Mouse (Mus musculus) neural tube, embryonic 10.5 days (tissue): ENCODE measurements at regions not wholly inside any gene's neighbourhood (a gene's known extent, or its start where the extent isn't known, plus 50 kb on each side); places are given as distances from the start of the nearest gene placed in this dataset.

Experiments used
- DNase-seq: peaks from one replicate; pipeline ENCODE4 v3.0.0-alpha.2; 2017; ENCODE audit warnings: low spot score; ENCODE audit errors: extremely low spot score

GRCm38 (mm10) chr2:92544364-92545151, 54.9 kb upstream of the Chst1 start:
- peak; percentile 28 for DNase-seq

GRCm38 (mm10) chr2:92540841-92541240, 58.7 kb upstream of the Chst1 start:
- no peak for DNase-seq

DNA sequence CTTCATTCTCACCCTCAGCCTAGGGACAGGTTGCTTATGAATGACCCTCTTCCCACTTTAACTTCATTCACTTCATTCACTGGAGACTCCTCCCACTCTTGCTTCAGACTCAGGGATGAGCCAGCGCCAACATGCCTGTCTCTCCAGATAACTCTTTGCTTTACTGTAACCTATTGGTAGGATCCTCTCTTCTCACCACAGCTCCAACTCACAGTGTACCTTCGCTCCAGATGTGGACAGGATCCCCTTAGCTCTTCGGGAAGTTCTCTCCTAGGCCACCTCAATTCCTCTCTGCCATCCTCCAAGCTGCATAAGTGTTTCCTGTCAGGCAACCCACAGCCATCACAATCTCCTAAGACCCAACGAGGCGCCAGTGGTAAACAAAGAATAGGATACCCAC, 67.5 kb upstream of the Chst1 start:
- DNase-seq = peak; percentile 10

DNA sequence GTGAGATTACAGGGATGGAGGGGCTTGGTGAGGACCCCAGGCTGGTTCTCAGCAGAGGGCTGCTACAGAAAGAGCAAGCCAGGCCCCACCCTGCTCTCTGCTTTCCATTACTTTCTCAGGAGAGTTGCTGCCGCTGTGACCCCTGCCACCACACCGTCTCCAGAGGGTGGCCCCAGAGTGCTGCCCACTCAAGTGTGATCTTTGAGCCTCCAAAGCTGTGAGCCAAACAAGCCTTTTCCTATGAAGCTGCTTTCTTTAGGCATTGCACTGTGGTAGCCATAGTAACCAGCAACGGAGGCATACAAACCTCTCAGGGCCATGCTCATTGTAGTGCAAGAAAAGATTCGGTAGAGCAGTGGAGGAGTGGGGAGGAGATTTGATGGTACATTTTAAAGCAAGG, 68.8 kb upstream of the Chst1 start:
- peak; percentile 23 for DNase-seq

DNA sequence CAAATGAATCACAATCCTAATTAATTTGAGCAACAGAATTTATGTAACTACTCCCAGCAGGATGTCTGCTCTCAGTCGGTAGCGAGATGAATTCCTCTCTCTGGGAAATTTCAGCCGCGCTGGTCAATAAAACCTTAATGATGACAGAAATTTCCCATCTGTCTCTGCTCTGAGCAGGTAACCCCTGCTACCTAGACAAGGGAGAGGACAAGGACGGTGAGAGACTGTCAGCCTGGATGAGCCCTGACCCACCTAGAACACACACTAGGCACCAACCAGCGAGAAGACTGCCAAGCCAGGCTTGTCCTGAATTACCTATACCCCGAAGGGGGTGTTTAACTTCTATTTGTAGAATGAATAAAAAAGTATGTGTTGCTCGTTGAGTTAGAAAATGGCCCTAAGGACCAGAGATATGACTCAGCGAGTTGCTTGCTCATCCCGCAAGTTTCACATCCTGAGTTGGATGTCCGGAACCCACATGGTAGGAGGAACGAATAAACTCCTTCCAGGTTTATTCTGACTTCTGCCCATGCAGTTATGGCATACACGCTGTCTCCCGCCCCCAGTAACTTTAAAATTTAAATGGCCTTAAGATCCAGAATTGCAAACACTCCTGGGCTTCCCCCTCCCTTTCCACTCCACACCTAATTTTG, 69.5 kb upstream of the Slc35c1 start:
- DNase-seq = no peak

DNA sequence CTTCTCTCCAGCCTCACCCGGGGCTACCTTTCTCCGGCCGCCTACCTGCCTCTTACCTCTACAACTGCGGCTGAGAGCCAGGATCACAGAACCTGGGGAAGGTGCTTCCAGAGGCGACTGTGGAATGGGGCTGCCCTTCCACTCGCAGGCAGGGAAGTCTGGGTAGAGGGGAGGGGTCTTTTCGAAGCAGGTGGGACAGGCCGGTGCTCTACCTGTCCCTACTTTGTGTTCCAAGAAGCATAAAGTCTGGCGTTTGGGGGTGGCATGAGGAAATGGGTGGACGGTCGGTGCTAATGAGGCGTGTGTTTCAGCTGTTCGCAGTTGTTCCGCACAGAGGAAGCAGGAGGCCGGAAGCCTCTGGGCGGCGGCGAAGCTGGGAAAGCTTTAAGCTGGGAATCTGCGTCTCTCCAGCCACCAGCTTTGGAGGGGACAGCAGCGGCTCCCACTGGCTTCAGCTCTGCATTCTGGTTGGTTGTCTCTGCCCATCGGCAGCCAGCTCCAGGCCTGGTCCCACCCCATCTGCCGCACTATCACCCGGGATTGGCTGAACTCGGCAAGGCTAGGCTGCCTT, 68.8 kb upstream of the Slc35c1 start:
- DNase-seq = peak; percentile 73

DNA sequence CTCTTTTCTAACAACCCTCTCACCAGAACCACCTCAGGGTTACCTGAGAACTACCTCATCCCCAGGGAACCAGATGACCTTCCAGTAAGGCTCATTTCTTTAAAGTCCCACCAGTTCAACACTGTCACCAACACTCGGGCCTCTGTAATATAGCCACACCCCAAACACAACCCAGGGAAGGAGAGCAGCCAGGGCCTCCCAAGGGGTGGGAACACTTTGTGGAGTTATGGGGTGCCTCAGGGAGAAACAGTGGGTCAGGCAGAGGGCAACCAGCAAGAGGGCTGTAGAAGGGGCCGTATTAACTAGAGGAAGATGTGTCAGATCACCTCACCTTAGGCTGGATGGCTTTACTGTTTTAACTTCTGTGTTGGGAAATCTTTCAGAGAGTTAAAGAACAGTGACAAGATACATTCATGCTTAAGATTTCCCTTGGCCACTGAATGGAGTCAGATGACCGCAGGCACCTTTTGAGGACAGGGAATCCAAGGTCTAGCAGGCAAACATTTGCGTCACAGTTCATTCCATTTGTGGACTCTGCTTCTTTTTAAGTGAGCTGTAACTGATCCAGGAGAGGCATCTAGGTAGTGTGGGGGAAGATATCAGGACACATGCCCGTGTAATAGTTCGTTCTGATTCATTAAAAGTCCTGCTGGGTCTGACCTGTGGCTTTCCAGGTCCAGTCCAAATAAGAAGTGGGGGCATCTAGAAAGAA, 67.9 kb upstream of the Slc35c1 start:
- DNase-seq = peak; percentile 11

GRCm38 (mm10) chr2:92526676-92527395, 66.5 kb upstream of the Slc35c1 start:
- DNase-seq = peak; percentile 10

DNA sequence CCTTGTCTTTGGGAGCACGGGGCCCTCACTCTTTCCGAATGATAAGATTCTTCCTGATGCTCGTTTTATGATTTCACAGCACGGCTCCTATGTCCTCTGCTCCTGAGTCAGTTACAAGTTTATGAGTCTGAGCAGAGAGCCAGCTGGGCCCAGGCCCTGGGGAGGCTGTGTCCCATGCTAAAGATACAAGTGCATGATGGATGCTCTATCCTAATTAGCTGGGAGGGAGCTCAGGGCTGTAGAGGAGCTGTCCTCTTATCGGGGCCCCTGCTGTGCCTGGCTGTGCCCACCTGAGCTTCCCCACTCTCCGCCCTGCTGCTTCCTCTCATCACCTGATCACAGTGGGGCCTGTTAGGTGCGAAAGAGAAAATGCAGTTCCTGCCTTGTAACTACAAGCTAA, 65.3 kb upstream of the Slc35c1 start:
- peak; percentile 13 for DNase-seq

- peak; percentile 8 for DNase-seq
These were observed 64.8 kb upstream of the Slc35c1 start for GRCm38 (mm10) chr2:92525062-92525623.

DNA sequence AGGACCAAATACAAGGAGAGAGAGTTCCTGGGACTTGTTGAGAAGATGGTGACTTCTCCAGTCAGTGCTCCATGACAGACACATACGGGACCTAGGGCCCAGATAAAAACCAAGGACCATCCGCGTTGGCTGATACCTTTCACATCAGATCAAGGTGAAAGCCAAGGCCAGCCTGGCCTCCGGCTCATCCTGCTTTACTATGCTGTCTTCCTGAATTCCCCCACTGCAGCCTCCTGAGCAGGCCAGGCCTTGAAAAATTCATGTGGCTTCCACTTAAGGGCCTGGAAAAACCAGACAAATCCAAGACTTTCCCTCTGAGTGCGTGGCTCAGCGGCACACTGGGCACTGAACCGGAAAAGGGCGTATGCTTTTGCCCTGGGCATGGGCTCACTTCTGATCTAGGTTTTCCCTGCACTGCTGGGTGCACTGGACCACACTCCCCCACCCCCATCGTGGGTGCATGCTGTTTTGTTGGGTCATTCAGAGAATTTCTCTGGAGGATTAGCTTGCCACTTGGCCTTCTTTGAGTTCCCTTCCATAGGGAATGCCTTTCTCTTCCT, 64.1 kb upstream of the Slc35c1 start:
- peak; percentile 12 for DNase-seq

GRCm38 (mm10) chr2:92523321-92523895, 63.1 kb upstream of the Slc35c1 start:
- peak; percentile 8 for DNase-seq

DNA sequence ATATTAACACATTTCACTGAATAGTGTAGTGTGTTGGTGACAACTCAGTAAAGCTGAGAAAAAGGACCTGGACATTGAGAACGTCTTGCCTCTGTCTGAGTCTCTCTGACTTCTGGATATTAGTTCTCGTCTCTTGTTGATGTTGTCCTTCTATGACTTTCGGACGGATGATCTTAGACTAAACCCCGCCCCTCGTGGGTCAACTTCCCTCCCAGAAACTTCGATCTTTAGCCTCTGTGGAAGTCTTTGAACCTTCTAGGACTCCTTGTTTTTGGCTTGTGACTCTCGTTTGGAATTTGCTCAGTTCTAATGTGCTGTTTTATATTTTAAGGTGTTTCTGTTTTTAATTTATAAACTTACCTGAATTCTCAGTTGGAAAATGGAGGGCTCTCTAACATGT, 61.2 kb upstream of the Slc35c1 start:
- no peak for DNase-seq

DNA sequence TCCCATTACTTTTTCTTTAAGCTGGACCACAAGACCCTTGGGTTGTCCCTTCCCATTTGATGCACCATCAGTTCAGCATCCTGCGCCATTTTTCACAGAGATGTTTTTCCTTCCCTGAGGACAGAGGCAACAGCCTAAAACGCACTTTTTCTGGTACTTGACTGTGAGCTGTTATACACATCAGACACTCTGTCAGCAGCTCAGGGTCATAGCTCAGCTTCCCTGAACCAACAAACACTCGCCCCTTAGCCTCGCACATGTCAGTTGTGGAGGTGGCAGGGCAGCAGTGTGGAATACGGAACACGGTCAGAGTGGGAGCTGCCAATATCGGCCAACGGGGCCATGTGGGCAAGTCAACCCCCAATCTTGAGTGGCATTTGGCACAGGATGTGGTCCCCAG, 59.1 kb upstream of the Slc35c1 start:
- peak; percentile 10 for DNase-seq

DNA sequence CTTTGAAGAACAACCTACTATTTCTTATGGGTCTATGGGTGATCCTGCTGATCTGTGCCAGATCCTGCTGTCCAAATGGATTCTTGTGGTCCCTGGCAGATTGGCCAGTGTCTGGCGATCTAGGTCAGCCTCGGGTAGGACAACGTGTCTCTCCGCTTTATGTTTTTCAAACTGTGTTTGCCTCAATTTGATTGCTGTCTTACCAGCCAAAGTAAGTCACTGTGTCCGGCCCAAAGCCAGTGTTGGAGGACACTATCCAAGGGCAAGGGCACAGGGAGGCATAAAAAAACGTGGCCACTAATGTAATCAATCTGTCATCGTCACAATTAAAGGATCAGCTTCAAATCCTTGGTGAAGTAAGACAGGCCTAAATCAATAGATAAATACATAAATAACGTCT, 58.6 kb upstream of the Slc35c1 start:
- DNase-seq = peak; percentile 8

- DNase-seq = peak; percentile 7
These were observed 54.6 kb upstream of the Slc35c1 start for GRCm38 (mm10) chr2:92514961-92515360.

GRCm38 (mm10) chr2:92511771-92512744, 51.7 kb upstream of the Slc35c1 start:
- peak; percentile 6 for DNase-seq
